ENCODE assay signal across 13 mouse cellular contexts in the genomic region with DNA sequence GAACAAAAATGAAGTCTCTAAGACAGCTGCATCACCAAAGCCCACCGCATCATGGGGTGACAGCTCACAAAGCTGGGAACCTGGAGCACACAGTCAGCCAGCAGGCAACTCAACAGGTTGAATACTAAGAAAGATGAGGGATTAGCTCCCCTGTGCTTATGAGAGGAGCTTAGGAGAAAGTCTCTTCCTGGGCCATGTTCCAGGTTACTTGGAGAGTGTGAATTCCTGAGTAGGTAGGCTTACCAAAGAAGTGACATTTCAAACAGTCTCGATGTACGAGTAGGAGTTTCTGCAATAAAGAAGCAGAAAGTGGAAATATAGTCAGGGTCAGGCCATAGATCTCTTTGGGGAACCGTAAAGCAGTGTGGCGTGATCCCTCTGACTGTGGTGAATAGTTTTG. TPM values are rescaled to one million over a fixed set of nuclear protein-coding genes. Genes with fewer than 3 reads are reported as not detected.
"Had no signal": no experiment of that assay in that cellular context is flagged by ENCODE, and none has a peak within 500 bp of the region (broad histone marks: within the 10 kb centered on the region; RNA-seq: fewer than 3 reads in every experiment).

No protein-coding gene starts in this region.

- DNase-seq: liver, embryonic 13.5 days; liver, postnatal 0 days; lung, adult 2 months; lung, postnatal 14 days; lung, postnatal 36 days; midbrain, embryonic 14.5 days; thymus, adult 18-20 months; thymus, postnatal 14 days; thymus, postnatal 4 days had no signal

RNA-seq across cellular contexts. Expression of a gene that starts 0.9 kb away (rescaled TPM):
- total RNA-seq: megakaryocyte progenitor cell, adult 5-6 weeks; midbrain, postnatal 0 days; neutrophil, adult 5-6 weeks had no signal

RNA-seq across cellular contexts. Expression of a gene that starts 27.3 kb away (rescaled TPM):
- total RNA-seq: monocyte, adult 5-6 weeks; neutrophil, adult 5-6 weeks had no signal

RNA-seq across cellular contexts. Expression of a gene that starts 48.4 kb away (rescaled TPM):
- total RNA-seq: megakaryocyte progenitor cell, adult 5-6 weeks; monocyte, adult 5-6 weeks had no signal
